Mouse (Mus musculus): Measurements from ENCODE around the gene Rhobtb1. TPM values are rescaled to one million over a fixed set of nuclear protein-coding genes. Genes with fewer than 3 reads are reported as not detected.
A peak's percentile ranks its signal among the peaks of the same experiment; 100 is the strongest.

Gene Rhobtb1
- total RNA-seq, 2 experiments from 2014 or later = 8.6 to 9.5 TPM

GRCm38 (mm10) chr10:69253075-69253685 is 101.9 kb downstream of the Rhobtb1 start:
- no peak for TF ChIP-seq CTCF (IDR thresholded peaks at IDR 0.05)
- intact Hi-C loops (cut with DNase I) = no loop called here
- no peak overlapping the region for H3K4me3 ChIP-seq
- no peak for DNase-seq (ENCODE audit: extremely low spot score in 1 of 2, low spot score in 2 of 2)
- peak overlapping the region; percentile 13; the same call in 1 of the 2 replicates for H3K27ac ChIP-seq

- Histone ChIP-seq H3K27ac (peak overlapping the region; percentile 36), H3K4me3 (no peak overlapping the region)
- no peak for DNase-seq (ENCODE audit: extremely low spot score in 1 of 2, low spot score in 2 of 2)
- no peak for TF ChIP-seq CTCF (IDR thresholded peaks at IDR 0.05)
- intact Hi-C loops (cut with DNase I) = no loop called here
Observed at GRCm38 (mm10) chr10:69253686-69254080, 102.4 kb downstream of the Rhobtb1 start.

GRCm38 (mm10) chr10:69254390-69254847 is 103.2 kb downstream of the Rhobtb1 start:
- no peak for DNase-seq (ENCODE audit: extremely low spot score in 1 of 2, low spot score in 2 of 2)
- intact Hi-C loops (cut with DNase I) = no loop called here
- H3K4me3 ChIP-seq = no peak overlapping the region
- peak overlapping the region; percentile 36; the same call in 1 of the 2 replicates for H3K27ac ChIP-seq
- TF ChIP-seq CTCF (IDR thresholded peaks at IDR 0.05) = no peak

- no peak for DNase-seq (ENCODE audit: extremely low spot score in 1 of 2, low spot score in 2 of 2)
- TF ChIP-seq CTCF (IDR thresholded peaks at IDR 0.05) = no peak
- Histone ChIP-seq H3K27ac (no peak overlapping the region), H3K4me3 (no peak overlapping the region)
- intact Hi-C loops (cut with DNase I) = no loop called here
Observed at GRCm38 (mm10) chr10:69255594-69255993, 104.4 kb downstream of the Rhobtb1 start.

- no peak for TF ChIP-seq CTCF (IDR thresholded peaks at IDR 0.05)
- Histone ChIP-seq H3K27ac (no peak overlapping the region), H3K4me3 (no peak overlapping the region)
- no peak for DNase-seq (ENCODE audit: extremely low spot score in 1 of 2, low spot score in 2 of 2)
- intact Hi-C loops (cut with DNase I) = no loop called here
Observed at GRCm38 (mm10) chr10:69257592-69258133, 106.4 kb downstream of the Rhobtb1 start.

GRCm38 (mm10) chr10:69258588-69258987 is 107.4 kb downstream of the Rhobtb1 start:
- intact Hi-C loops (cut with DNase I) = no loop called here
- no peak overlapping the region; the same call in 1 of the 2 replicates for H3K27ac ChIP-seq
- no peak overlapping the region for H3K4me3 ChIP-seq
- no peak for DNase-seq (ENCODE audit: extremely low spot score in 1 of 2, low spot score in 2 of 2)
- TF ChIP-seq CTCF (IDR thresholded peaks at IDR 0.05) = no peak

- no peak for TF ChIP-seq CTCF (IDR thresholded peaks at IDR 0.05)
- Histone ChIP-seq H3K27ac (no peak overlapping the region), H3K4me3 (no peak overlapping the region)
- DNase-seq (ENCODE audit: extremely low spot score in 1 of 2, low spot score in 2 of 2) = no peak
- intact Hi-C loops (cut with DNase I) = no loop called here
Observed at GRCm38 (mm10) chr10:69259161-69259560, 107.9 kb downstream of the Rhobtb1 start.

GRCm38 (mm10) chr10:69259929-69260328 is 108.7 kb downstream of the Rhobtb1 start:
- Histone ChIP-seq H3K4me3 (no peak overlapping the region), H3K27ac (no peak overlapping the region)
- intact Hi-C loops (cut with DNase I) = no loop called here
- no peak for DNase-seq (ENCODE audit: extremely low spot score in 1 of 2, low spot score in 2 of 2)
- no peak for TF ChIP-seq CTCF (IDR thresholded peaks at IDR 0.05)

GRCm38 (mm10) chr10:69262918-69263822 is 111.9 kb downstream of the Rhobtb1 start:
- H3K4me3 ChIP-seq = no peak overlapping the region
- intact Hi-C loops (cut with DNase I) = no loop called here
- TF ChIP-seq CTCF (IDR thresholded peaks at IDR 0.05) = no peak
- no peak for DNase-seq (ENCODE audit: extremely low spot score in 1 of 2, low spot score in 2 of 2)
- H3K27ac ChIP-seq = no peak overlapping the region

GRCm38 (mm10) chr10:69263906-69264305 is 112.7 kb downstream of the Rhobtb1 start:
- no peak for DNase-seq (ENCODE audit: extremely low spot score in 1 of 2, low spot score in 2 of 2)
- H3K27ac ChIP-seq = no peak overlapping the region
- H3K4me3 ChIP-seq = no peak overlapping the region
- intact Hi-C loops (cut with DNase I) = no loop called here
- no peak for TF ChIP-seq CTCF (IDR thresholded peaks at IDR 0.05)

- no peak overlapping the region for H3K27ac ChIP-seq
- TF ChIP-seq CTCF (IDR thresholded peaks at IDR 0.05) = no peak
- no peak overlapping the region for H3K4me3 ChIP-seq
- intact Hi-C loops (cut with DNase I) = no loop called here
- DNase-seq (ENCODE audit: extremely low spot score in 1 of 2, low spot score in 2 of 2) = no peak
Observed at GRCm38 (mm10) chr10:69265421-69265820, 114.2 kb downstream of the Rhobtb1 start.

GRCm38 (mm10) chr10:69268061-69268643 is 116.9 kb downstream of the Rhobtb1 start:
- DNase-seq (ENCODE audit: extremely low spot score in 1 of 2, low spot score in 2 of 2) = no peak
- intact Hi-C loops (cut with DNase I) = no loop called here
- no peak for TF ChIP-seq CTCF (IDR thresholded peaks at IDR 0.05)
- Histone ChIP-seq H3K4me3 (no peak overlapping the region), H3K27ac (no peak overlapping the region)
